ENCODE assay signal across 8 mouse cellular contexts in genomic region chr15:100227663-100228534, GRCm38 (mm10). TPM values are rescaled to one million over a fixed set of nuclear protein-coding genes. Genes with fewer than 3 reads are reported as not detected.
A peak's percentile ranks its signal among the peaks of the same experiment; 100 is the strongest.
DNase-seq lines count a peak whose midpoint lies in the region; ATAC-seq and TF ChIP-seq lines count a peak whose summit lies in the region.

Gene Atf1, plus strand, starts transcription at chr15:100227819.

- peak; percentile 81 for ATAC-seq in hindbrain, embryonic 16.5 days

- no peaks in the 10 kb centered on the region for H3K36me3 ChIP-seq in hindbrain, embryonic 16.5 days (ENCODE audit: control insufficient read depth, insufficient read depth, low read length)
- H3K36me3 ChIP-seq in megakaryocyte, embryonic 14.5 days (replicated peaks; ENCODE audit: low read length), result peaks cover 55% of the 10 kb centered on the region

- TF ChIP-seq CTCF in gastrocnemius, adult 2 months (IDR thresholded peaks at IDR 0.05), result peak; percentile 45

- H3K4me1 ChIP-seq in hindbrain, embryonic 16.5 days (ENCODE audit: control insufficient read depth, insufficient read depth, low read depth, low read length), result peaks cover 12% of the 10 kb centered on the region
- H3K4me1 ChIP-seq in megakaryocyte, embryonic 14.5 days, result peaks cover 75% of the 10 kb centered on the region

- DNase-seq in adipocyte (ENCODE audit: low spot score), result peak; percentile 61
- DNase-seq in cerebellum, postnatal 4 days (ENCODE audit: low spot score in 2 of 2), result peak; percentile 91 to 95
- peak; percentile 97 for DNase-seq in gastrocnemius, adult 2 months
- peak; percentile 52 to 85 for DNase-seq in left cerebral cortex, adult 9 months (ENCODE audit: low spot score in 2 of 2)
- DNase-seq in right cerebral cortex, adult 2 months (ENCODE audit: low spot score in 2 of 2), result peak; percentile 86 to 92
- peak; percentile 92 for DNase-seq in urinary bladder, postnatal 14 days (ENCODE audit: low spot score)

- H3K27ac ChIP-seq in gastrocnemius, adult 2 months, result peak within 1 kb of the TSS; percentile 99
- H3K27ac ChIP-seq in hindbrain, embryonic 16.5 days (ENCODE audit: low read depth, low read length), result peak within 1 kb of the TSS; percentile 100

- intact Hi-C loops in gastrocnemius, adult 2 months (cut with DNase I), result loop anchor here (5.0 to 10.0 kb wide), 2 partner anchors 36 to 193 kb away; partner anchors contain the start of gene Dip2b

- peak within 1 kb of the TSS; percentile 84 for H3K4me2 ChIP-seq in hindbrain, embryonic 16.5 days (ENCODE audit: low read length)

- H3K9me3 ChIP-seq in hindbrain, embryonic 16.5 days (ENCODE audit: control insufficient read depth, low read length), result no peaks in the 10 kb centered on the region
- peaks cover 14% of the 10 kb centered on the region for H3K9me3 ChIP-seq in megakaryocyte, embryonic 14.5 days

- H3K9ac ChIP-seq in hindbrain, embryonic 16.5 days (ENCODE audit: low read depth, low read length), result peak within 1 kb of the TSS; percentile 100

- H3K4me3 ChIP-seq in gastrocnemius, adult 2 months, result peak within 1 kb of the TSS; percentile 85
- H3K4me3 ChIP-seq in hindbrain, embryonic 16.5 days (ENCODE audit: low read length), result peak within 1 kb of the TSS; percentile 90
- H3K4me3 ChIP-seq in megakaryocyte, embryonic 14.5 days (replicated peaks), result peak within 1 kb of the TSS; percentile 96

- WGBS in hindbrain, embryonic 16.5 days, result 0% methylated on average over 35 of the region's 133 CpGs

- H3K27me3 ChIP-seq in hindbrain, embryonic 16.5 days (replicated peaks; ENCODE audit: control insufficient read depth, insufficient read depth, low read length), result no peaks in the 10 kb centered on the region
- H3K27me3 ChIP-seq in megakaryocyte, embryonic 14.5 days (replicated peaks), result no peaks in the 10 kb centered on the region

RNA-seq across cellular contexts. Expression of gene Atf1, which starts in this region (rescaled TPM):
- total RNA-seq in gastrocnemius, adult 2 months (2021), result 10 to 100 TPM; 55.4 to 56.6 TPM
- 11.8 and 13.1 TPM in 2 replicates for polyA plus RNA-seq in hindbrain, embryonic 16.5 days (2015; fragmentation: Nextera tagmentation; extraction: Ambion mirVana)
- 20.0 and 20.6 TPM in 2 replicates for polyA plus RNA-seq in megakaryocyte, embryonic 14.5 days (2012; ENCODE audit: insufficient read depth, low replicate concordance)

Comparison
In these comparisons a context has a peak if more than half of its experiments do, and no peak if none do; other contexts are left out.
1. Peak in every context shown above with its lines: DNase-seq, ATAC-seq, H3K4me3 ChIP-seq and H3K27ac ChIP-seq.